Mouse (Mus musculus): ENCODE results near the gene Mrps27.

Gene Mrps27

DNA sequence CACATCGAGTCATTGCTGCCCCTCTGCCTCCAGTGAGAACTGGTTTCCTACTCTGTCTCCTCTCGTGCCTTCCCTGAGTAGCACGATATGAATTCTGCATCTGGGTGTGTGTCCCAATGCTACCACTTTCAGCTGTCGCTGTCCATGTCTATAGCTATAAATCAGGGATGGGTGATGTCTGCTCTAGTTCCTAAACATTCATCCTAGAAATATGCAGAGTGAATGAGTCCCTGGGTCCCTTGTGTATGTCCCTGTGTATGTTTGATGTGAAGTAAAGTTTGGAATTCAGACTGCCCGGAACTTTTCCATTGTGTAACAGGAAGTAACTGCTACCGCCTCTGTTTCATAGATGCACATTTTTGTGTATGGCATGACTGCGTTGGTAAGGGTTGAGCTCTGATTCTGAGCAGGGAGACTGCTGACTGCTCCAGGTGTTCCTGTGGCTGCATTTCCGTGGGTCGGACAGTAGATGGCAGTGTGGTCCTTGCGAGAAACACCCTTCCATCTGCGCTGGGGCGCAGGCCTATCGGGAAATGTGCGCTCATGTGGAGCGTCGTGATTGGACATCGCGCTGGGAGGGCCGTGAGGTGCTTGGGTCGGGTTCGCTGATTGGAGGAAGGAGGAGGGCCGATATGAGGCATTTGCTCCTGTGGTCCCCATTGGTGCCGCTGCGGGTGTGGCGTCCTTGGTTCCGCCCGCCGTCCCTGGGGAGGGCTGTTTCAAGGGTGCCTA is 8.3 kb downstream of the Mrps27 start:
- peak; percentile 92 to 95 for DNase-seq

DNA sequence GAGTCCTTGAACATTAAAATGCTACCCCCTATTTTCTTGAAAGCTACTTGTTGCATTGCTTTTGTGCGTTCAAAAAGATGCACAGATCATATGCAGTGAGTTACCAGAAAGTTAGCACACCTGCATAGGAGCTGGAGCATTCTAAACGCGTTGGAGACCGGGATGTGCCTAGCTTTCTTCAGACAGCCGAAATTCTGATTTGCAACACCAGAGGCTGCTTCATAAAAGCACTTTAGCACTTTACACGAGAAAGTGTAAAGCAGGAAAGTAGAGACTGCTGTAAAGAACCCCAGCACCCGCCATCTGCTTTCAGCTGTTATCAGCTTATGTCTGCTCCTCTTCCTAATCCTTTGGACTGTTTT is 8.9 kb downstream of the Mrps27 start:
- DNase-seq = no peak

DNA sequence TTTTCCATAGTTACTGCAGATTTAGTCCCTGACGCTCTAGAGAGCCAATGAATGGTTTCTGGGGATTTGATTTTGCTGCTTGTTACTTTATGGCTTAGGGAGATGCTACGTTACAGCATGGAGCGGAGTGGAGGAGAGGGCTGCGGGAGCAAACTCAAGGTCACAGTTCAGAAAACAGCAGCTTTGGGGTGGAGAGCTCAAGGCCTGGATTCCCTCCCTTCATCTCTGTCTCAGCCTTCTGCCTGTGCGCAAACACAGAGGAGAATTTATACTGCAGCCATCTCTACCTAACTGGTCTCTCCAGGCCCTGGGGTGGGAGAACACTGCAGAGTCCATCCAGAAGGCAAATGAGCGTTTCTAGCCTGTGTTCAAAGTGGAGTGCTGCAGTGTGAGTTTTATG is 10.5 kb downstream of the Mrps27 start:
- no peak for DNase-seq

DNA sequence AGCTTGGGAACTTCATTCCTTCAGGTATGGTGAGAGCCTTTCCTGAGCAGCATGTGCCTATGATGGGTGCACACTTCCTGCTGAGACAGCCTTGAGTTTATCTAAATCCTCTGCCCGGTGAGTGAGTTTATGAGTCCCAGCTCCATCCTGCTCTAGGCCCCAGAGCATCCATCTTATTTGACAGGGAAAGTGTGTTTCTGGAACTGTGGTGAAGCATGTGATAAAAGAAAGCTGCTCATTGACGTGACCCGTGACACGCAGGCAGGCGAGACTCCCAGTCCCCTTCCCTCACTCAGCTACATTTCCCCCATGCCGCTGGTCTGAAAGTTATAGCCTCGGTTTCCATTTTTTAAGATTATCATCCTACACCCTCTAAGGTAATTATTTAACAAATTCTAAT is 11.3 kb downstream of the Mrps27 start:
- no peak for DNase-seq

DNA sequence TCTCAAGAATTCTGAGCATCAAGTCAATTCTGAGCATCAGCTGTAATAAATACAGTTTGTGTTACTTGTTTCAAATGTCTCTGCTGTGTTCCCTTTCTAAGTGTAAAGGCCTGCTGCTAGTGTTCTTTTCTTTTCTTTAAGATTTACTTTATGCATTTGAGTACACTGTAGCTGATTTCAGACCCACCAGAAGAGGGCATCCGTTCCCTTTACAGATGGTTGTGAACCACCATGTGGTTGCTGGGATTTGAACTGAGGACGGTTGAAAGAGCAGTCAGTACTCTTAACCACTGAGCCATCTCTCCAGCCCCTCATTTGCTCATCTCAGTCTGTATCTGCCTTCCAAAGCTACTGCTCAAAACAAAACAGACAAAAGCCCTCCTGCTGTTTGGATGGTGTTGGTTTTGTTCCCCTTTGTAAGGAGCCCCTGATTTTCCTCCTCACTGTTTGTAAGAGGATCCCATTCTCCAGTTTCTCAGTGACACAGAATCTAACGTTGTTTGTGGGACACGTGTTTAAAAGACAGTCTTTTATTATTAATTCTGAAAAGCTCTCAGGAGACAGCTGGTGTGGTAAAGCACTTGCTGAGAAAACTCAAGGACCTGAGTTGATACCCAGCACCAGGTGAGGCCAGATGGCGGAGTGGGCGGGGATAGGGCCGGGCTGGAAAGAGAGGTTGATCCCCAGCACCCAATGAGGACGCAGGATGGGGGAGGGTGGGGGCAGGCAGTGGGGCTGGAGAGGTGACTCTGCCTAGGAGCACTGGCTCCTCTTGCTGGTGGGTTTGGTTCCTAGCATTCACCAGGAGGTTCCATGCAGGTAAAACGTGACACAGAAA is 12.1 kb downstream of the Mrps27 start:
- peak in 1 of 2 experiments; percentile 42 for DNase-seq

DNA sequence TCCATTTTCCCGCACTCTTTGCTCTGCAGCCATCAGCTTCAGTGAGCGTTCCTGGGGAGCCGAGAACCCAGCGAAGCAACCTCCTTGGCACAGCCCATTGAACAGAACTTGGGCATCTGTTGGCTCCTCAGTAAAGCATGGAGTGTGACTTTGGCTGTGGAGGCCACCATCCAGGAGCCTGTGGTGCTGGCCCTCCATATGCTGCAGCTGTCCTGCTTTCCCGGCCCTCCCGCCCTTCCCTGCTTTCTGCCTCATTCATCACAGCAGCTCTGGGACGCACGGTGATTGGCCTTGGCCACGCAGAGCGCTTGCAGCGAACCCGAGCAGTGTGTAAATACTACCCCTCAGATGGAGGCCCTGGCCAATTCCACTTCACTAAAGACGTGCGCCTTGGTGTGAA is 14.3 kb downstream of the Mrps27 start:
- DNase-seq = peak; percentile 77 to 81

DNA sequence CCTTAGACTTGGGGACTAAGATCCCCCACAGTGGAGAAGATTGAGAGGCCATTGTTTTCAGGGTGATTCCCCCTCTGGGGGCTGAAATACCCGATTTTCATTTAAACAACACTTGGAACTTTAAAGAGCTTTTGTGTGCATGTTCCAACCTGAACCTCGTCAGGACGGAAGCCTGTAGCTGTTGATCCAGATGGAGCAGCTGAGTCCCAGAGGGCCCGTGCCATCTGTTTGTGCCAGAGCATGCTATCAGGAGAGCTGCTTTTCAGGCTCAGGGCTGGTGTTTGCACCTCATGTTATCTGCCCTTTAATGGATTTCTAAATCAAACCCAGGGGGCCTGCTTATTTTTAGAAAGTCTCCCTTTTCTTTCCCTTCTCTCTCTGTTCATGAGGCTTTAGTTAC is 19.3 kb downstream of the Mrps27 start:
- DNase-seq = peak in 1 of 2 experiments; percentile 27

DNA sequence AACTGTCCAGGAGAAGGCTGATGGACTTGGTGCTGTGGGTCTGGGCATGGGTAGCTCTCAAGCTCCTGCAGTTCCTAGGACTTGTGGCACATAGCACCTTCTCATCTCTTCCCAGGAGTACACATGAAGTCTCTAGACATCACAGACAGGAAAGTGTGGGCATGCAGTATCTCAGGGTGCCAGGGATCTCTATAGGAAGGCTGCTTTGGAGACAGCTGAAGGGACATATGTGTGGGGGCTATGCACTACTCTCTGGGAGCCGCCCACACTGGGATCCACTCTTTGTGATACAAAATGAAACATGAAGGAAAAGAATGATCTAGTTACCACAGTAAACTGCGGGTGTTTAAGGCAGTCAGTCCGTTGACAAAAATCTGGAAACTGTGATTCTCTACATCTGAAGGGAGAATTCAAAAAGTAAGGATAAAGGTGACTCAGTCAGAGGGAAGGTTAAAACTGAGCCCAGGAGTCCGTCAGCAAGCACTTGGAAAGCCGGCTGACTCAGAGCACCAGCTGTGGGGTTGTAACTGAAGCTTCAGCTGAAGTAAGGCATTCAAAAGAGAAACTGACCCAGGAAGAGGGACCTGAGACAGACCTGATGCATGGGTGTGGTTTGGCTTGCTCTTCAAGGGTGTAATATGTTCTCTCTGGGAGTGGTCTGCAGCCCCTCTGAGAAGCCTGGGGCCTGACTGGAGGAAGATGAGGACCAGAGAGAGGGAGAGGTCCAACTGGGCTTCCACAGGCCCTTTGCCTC is 22.0 kb downstream of the Mrps27 start:
- no peak for DNase-seq

DNA sequence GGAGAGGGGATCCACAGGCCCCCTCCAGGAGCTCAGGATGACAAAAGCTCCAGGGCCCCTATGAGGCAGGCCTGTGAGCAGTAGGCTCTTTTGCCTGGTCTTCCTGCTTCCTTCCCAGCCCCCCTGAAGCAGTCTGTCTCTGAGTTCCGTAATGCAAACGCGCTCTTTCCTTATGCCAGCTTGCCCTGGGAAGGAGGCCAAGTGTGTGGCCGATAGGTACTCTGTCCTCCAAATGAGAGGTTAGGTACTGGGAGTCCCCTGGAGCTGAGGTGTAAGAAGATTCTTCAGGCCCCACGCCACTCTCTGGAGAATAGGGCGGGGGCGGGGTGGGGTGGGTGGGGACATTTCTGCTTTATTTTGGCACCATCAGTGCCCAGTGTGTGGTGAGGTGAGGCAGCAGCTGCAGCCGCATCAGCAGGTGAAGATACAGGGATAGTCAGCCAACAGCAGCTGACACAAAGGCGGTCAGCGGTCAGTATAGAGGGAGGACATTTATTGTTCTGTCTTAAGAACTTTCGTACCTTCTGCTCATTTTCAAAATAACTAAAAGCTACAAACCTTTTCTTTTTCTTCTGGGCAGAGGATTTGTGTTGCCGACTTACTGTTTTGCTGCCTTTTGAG is 23.1 kb downstream of the Mrps27 start:
- peak; percentile 60 to 77 for DNase-seq

DNA sequence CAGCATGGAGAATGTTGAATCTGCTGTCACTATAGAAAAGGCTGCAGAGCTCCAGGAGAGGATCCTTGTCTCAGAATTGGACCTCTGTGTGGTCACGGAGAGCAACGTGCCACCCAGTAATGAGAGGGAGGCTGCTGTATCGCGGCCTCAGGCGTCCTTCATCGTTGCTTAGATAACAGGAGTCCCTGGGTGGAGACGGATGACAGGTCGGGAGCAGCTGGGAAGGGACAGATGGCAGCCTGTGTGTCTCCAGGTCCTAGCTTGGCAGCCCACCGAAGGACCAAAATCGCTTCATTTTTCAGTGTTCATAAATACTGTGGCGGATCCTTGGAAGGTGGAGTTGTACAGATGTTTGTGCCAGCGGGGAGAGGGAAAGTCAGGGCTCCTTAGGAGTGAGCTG is 24.5 kb downstream of the Mrps27 start:
- DNase-seq = peak; percentile 80 to 81

DNA sequence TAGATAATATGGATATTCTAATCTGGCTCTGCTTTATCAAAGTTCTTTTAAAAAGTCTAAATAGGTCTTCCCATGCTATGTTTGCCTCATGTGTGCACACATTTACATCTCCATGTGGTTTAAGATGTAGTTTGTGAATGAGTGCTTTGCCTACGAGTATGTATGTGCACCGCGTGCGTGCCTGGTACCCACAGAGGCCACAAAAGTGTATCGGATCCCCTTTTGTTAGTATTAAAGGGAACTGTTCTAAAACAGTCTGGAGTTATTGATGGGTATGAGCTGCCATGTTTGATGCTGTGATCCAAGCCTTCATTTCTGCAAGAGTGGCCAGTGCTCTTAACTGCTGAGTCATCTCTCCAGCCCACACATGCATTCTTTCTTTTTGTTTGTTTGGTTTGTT is 26.7 kb downstream of the Mrps27 start:
- DNase-seq = no peak

DNA sequence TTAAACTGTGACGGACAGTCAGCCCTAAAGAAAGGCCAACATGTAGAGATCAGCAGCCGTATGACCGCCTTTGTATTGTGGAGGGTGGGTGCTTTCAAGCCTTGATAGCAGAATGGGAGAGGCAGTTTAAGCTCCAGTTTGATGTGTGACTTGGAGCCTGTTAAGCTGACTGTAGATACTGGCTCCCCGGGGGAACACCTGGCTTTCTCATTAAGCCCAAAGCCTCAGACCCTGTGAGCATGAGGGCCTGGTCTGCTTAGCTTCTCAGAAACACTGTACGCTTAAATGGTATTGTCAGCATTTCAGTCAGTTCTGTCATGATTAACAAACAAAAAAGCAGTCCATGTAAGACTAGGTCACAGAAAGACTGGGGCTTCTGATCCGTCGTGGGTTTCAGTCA is 29.1 kb downstream of the Mrps27 start:
- DNase-seq = no peak

DNA sequence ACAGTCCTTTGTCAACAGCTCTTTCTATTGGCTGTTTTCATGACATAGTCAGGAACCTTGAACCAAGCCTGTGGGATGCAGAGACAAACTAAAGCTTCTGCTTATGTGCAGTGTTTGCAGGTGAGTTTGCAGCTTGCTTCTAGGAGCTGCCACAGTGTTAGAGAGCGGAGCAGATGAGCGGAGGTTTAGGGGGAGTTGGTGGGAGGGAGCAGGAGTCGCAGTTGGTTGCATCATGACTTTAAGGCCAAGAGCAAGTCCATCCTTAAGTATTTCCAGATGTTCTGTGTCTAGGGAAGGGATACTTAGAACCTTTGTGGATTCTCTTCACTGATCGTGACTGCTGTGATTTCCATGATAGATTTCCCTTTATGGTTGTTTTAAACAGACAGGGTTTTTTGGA is 29.6 kb downstream of the Mrps27 start:
- no peak for DNase-seq

DNA sequence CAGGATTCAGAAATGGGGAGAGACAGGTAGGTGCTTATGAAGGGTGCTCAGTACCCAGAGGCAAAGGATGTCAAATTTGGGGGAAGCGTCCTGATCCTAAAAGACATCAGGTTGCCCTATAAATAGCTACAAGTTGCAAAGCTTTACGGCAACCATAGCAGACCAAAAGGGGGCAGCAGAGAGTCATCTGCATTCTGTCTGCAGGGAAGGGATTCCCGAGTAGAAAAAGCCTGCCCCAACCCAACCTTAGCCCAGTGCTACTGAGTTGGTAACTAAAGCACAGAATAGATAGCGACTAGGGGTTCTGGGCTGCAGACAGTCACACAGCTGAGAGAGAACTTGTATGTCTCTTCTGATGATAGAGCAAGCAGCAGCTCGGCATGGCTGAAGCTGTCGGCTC is 31.0 kb downstream of the Mrps27 start:
- peak; percentile 87 to 93 for DNase-seq

DNA sequence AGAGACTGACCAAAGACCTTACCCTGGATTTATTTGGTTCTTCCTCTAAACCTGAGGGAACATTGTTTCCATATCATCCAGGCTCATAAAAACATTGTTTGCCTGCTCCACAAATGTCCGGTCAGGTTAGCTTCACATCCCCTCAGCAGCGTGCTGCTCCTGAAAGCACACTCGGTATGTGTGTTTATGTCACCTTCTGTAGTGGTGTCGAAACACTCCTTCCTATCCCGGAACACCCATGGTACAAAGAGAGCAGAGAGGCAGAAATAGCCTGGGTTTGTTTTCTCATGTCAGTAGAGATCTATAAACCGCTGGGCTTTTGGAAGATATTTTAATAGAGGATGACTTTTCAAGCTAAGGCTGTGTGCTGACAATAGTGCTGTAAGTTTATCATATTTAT is 32.5 kb downstream of the Mrps27 start:
- DNase-seq = no peak

DNA sequence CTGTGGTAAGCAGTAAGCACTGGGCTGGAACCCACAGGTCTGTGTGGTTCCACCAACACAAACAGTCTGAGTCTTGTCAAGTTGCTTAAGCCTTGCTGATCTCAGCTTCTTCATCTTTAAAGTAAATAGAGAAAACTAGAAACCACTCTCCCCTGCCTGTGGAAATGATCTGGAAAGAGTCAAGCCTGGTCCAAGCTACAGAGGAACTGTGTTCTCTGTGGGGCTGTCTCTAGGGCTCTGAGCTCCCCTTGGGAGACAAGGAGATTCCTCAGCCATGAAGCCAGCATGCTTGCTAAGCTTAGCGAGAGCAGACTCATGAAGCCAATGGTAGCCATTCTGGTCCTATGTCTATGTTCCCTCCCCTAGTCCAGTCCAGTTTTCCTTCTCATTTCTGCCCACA is 33.6 kb downstream of the Mrps27 start:
- no peak for DNase-seq

DNA sequence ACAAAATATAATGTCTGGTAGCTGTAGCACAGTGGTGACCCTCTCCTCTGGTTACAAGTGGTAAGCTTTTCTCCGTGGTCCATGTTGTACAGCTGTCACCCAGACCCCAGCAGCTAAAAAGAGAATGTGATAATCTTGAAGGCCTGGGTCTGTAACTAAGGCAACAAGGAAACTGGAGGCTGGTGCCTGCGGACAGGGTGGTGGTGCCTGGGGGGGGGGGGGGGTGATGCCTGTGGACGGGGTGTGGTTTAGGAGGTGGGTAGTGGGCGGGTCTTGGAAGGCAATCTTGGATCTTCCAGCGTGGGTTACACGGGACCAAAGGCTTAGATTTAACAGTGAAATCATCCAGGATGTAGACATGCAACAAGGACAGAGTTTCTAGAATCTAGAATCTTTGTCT is 37.8 kb downstream of the Mrps27 start:
- peak in 1 of 2 experiments; percentile 2 for DNase-seq

DNA sequence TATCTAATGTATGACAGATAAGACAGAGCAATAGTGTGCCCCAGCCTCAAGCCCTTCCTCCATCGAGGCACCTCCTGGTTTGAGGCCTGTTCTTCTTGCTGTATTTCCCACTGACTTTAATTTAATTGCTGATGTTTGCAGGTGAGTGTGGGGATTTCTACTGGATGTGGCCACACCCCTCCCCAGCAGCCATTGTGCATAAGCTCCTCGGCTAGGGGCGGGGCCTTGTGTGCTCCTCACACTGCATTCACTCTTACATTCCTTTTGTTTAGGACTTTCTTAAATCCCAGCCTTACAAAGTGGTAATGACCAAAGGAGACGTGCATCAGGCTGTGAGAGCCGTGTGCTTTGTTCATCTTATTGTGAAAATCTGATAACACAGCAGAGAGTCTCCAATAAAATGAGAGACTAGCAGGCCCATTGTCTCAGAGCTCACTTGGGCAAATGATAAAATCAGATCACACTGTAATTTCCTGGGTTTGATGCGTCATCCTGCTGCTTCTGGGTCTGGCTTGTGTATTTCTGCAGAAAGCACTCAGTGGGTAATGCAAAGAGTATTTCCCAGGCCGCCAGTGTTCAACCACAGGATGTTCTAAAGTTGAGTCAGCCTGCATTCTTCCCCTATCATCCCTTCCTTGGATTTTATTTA is 40.1 kb downstream of the Mrps27 start:
- DNase-seq = no peak

DNA sequence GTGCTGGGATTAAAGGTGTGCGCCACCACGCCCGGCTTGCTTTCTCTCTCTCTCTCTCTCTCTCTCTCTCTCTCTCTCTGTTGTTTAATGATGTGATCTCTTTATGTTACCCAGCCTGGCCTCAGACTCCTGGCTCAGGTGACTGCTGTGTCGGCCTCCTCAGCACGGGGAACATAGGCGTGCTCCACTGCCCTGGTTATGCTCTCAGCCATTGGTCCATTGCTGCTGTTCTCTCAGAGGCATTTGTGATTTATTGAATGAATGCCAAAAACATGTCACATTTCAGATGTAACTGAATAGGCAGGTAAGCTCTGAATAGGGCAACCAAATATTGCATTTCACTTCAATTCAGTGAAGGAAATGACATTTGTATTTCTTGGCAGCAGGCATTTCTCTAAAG is 41.3 kb downstream of the Mrps27 start:
- DNase-seq = peak in 1 of 2 experiments; percentile 3

DNA sequence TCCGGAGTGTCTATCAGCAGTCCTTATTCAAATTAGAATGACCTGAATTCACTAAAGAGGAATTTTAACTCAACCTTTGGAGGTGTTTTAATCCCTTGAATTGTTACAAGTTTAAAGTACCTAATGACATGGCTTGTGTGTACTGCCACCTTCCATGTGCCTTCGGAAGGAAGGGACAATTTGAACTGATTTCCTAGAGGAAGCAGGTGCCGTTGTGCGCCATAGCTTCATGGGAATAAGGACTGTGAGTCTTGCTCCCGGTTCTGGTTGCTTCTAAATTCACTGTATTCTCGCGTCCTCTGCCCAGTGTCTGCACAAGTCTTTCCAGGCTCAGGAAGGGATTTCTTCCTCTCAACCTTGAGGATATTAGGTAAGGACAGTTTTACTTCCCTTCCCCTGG is 41.8 kb downstream of the Mrps27 start:
- peak in 1 of 2 experiments; percentile 2 for DNase-seq

DNA sequence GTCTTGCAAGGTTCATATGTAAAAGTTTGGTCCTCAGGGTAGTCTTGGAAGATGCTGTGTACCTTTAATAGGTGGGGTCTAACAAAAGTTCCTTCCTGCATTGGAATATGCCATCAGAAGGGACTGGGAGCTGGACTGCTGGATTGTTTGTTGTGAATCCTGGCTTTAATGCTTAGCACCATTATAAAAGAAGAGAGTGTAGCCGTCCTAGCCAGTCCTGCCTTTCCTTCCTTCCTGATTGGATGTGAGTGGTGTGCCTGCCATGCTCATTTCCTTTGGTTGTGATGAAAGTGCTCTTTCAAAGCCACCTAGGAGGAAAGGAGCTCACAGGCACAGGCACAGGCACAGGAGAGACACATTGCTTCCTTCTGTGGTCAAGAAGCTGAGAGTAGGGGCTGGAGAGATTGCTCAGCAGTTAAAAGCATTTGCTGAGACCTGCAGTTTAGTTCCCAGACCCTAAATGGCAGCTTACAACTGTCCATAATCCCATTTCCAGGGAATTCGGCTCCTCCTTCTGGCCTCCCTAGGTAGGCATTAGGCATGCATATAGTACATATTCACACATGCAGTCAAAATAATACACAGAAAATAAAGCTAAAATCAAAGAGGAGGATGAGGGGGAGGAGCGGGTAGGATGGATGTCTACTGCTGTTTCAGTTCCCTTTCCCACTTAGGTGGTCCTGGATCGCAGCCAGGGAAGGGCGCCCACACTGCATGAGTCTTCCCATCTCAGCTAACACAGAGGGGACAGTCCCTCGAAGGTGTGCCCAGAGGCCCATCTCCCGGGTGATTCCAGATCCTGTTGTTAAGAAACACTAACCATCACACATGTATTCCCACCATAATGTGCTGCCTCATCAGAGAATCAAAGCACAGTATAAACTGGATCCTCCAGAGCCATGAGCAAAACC is 43.6 kb downstream of the Mrps27 start:
- DNase-seq = no peak

Measured in cerebellum, postnatal 25 days (tissue).